Comparison of ENCODE assay signal across 16 mouse cellular contexts in genomic region chr11:32937167-32937566, GRCm38 (mm10).
"Had no signal": no experiment of that assay in that cellular context is flagged by ENCODE, and none has a peak within 500 bp of the region (broad histone marks: within the 10 kb centered on the region; RNA-seq: fewer than 3 reads in every experiment).

No protein-coding gene starts in this region.

- H3K4me1 ChIP-seq: liver, embryonic 15.5 days; midbrain, embryonic 15.5 days had no signal

- H3K4me2 ChIP-seq: kidney, embryonic 15.5 days; liver, embryonic 11.5 days; liver, embryonic 15.5 days; lung, embryonic 14.5 days; midbrain, embryonic 11.5 days; midbrain, embryonic 15.5 days; neural tube, embryonic 12.5 days had no signal

- DNase-seq: kidney, adult 2 months; kidney, postnatal 14 days; lung, embryonic 14.5 days; spleen, adult 18-20 months; thymus, postnatal 36 days had no signal

- H3K27me3 ChIP-seq: kidney, embryonic 15.5 days; liver, embryonic 15.5 days; midbrain, embryonic 15.5 days; neural tube, embryonic 12.5 days had no signal

- H3K4me3 ChIP-seq: kidney, embryonic 15.5 days; left cerebral cortex, adult 2 months; limb, embryonic 10.5 days; liver, embryonic 15.5 days; megakaryocyte, embryonic 14.5 days; midbrain, embryonic 15.5 days; neural tube, embryonic 12.5 days had no signal

- H3K9me3 ChIP-seq: kidney, embryonic 15.5 days; limb, embryonic 10.5 days; liver, embryonic 15.5 days; midbrain, embryonic 15.5 days; neural tube, embryonic 12.5 days had no signal

- H3K9ac ChIP-seq: kidney, embryonic 15.5 days; liver, embryonic 15.5 days; lung, embryonic 14.5 days; midbrain, embryonic 15.5 days; neural tube, embryonic 12.5 days had no signal

- H3K27ac ChIP-seq: kidney, embryonic 15.5 days; left cerebral cortex, adult 2 months; limb, embryonic 10.5 days; liver, embryonic 15.5 days; macrophage; midbrain, embryonic 15.5 days; neural tube, embryonic 12.5 days had no signal

- ATAC-seq: intestine, embryonic 16.5 days; midbrain, embryonic 15.5 days had no signal

- H3K36me3 ChIP-seq: kidney, embryonic 15.5 days; limb, embryonic 10.5 days; liver, embryonic 15.5 days; midbrain, embryonic 15.5 days; neural tube, embryonic 12.5 days had no signal
